Mouse (Mus musculus) cerebellum, adult 11 months (tissue): Measurements from ENCODE around the gene Ramp2.

Experiments
- DNase-seq: peaks from one replicate; pipeline ENCODE4 v3.0.0; 2022

The Ramp2 gene

GRCm38 (mm10) chr11:101272446-101272845 is 26.6 kb downstream of the Ramp2 start:
- no peak for DNase-seq

GRCm38 (mm10) chr11:101275309-101275708 is 29.5 kb downstream of the Ramp2 start:
- DNase-seq = no peak

GRCm38 (mm10) chr11:101276319-101277070 is 30.7 kb downstream of the Ramp2 start:
- DNase-seq = no peak

- DNase-seq = no peak
These were observed 31.8 kb downstream of the Ramp2 start for GRCm38 (mm10) chr11:101277381-101278222.

- peak; percentile 67 for DNase-seq
These were observed 32.7 kb downstream of the Ramp2 start, which contains the start of the genes Cntd1 and Coa3 for GRCm38 (mm10) chr11:101278223-101279192. Gene Cntd1 (plus strand): TSS chr11:101279012. Gene Coa3 (minus strand): TSS chr11:101279114.

- DNase-seq = no peak
These were observed 33.4 kb downstream of the Ramp2 start for GRCm38 (mm10) chr11:101279193-101279569.

GRCm38 (mm10) chr11:101280837-101281236 is 35.0 kb downstream of the Ramp2 start:
- no peak for DNase-seq

GRCm38 (mm10) chr11:101282896-101283295 is 37.1 kb downstream of the Ramp2 start:
- DNase-seq = no peak

GRCm38 (mm10) chr11:101283805-101284204 is 38.0 kb downstream of the Ramp2 start:
- no peak for DNase-seq

- DNase-seq = no peak
These were observed 41.5 kb downstream of the Ramp2 start for GRCm38 (mm10) chr11:101287306-101287705.

GRCm38 (mm10) chr11:101291231-101291630 is 45.4 kb downstream of the Ramp2 start:
- DNase-seq = no peak

GRCm38 (mm10) chr11:101295191-101295590 is 49.4 kb downstream of the Ramp2 start:
- no peak for DNase-seq

- no peak for DNase-seq
These were observed 55.1 kb downstream of the Ramp2 start for GRCm38 (mm10) chr11:101300881-101301280.

GRCm38 (mm10) chr11:101301299-101302003 is 55.6 kb downstream of the Ramp2 start:
- no peak for DNase-seq

- DNase-seq = peak; percentile 95
These were observed 56.4 kb downstream of the Ramp2 start, which contains the start of gene Becn1 for GRCm38 (mm10) chr11:101302004-101302798. Gene Becn1 (minus strand): TSS chr11:101302286.

GRCm38 (mm10) chr11:101307744-101308143 is 61.9 kb downstream of the Ramp2 start:
- DNase-seq = no peak
